Mouse (Mus musculus) stomach, postnatal 0 days (tissue): ENCODE results near the gene Rnf151. TPM values are rescaled to one million over a fixed set of nuclear protein-coding genes. Genes with fewer than 3 reads are reported as not detected.

Experiments used
- polyA plus RNA-seq: library from polyadenylated mRNA; unstranded; fragments of >200 nt; fragmentation: Nextera tagmentation; extraction: Ambion mirVana; gene quantifications from 2 replicates; pipeline ENCODE4 v1.2.1, GENCODE M21; 2015

Rnf151 gene
- polyA plus RNA-seq, 1 experiment from 2014 or later, result 0.10 TPM

Other genes with a start within 250 kb of the Rnf151 start
- 12.0 and 12.5 TPM in 2 replicates for gene E4f1, start 247.8 kb downstream of the Rnf151 start, polyA plus RNA-seq
- 45.4 and 48.9 TPM in 2 replicates for gene Pgp, start 247.7 kb downstream of the Rnf151 start, polyA plus RNA-seq
- 0.13 TPM in 1 of 2 replicates, not detected in the other for gene Bricd5, start 244.2 kb downstream of the Rnf151 start, polyA plus RNA-seq
- 12.4 and 13.4 TPM in 2 replicates for gene Mlst8, start 239.0 kb downstream of the Rnf151 start, polyA plus RNA-seq
- gene Caskin1, start 229.5 kb downstream of the Rnf151 start, polyA plus RNA-seq, result 0.84 and 1.3 TPM in 2 replicates
- 41.8 and 42.6 TPM in 2 replicates for gene Traf7, start 190.1 kb downstream of the Rnf151 start, polyA plus RNA-seq
- gene Rab26, start 183.9 kb downstream of the Rnf151 start, polyA plus RNA-seq, result 0.82 and 0.85 TPM in 2 replicates
- gene Pkd1, start 168.2 kb downstream of the Rnf151 start, polyA plus RNA-seq, result 10.9 and 12.3 TPM in 2 replicates
- 36.2 and 37.0 TPM in 2 replicates for gene Tsc2, start 85.4 kb downstream of the Rnf151 start, polyA plus RNA-seq
- 8.0 and 8.4 TPM in 2 replicates for gene Nthl1, start 85.4 kb downstream of the Rnf151 start, polyA plus RNA-seq
- 37.9 and 38.0 TPM in 2 replicates for gene Slc9a3r2, start 67.7 kb downstream of the Rnf151 start, polyA plus RNA-seq
- gene Npw, start 59.6 kb downstream of the Rnf151 start, polyA plus RNA-seq, result 1.2 and 1.8 TPM in 2 replicates
- gene Zfp598, start 48.4 kb downstream of the Rnf151 start, polyA plus RNA-seq, result 9.7 and 12.4 TPM in 2 replicates
- 5.0 and 5.9 TPM in 2 replicates for gene Syngr3, start 28.1 kb downstream of the Rnf151 start, polyA plus RNA-seq
- 27.2 and 27.7 TPM in 2 replicates for gene Gfer, start 21.9 kb downstream of the Rnf151 start, polyA plus RNA-seq
- 3.3 and 3.7 TPM in 2 replicates for gene Noxo1, start 21.8 kb downstream of the Rnf151 start, polyA plus RNA-seq
- gene Tbl3, start 10.4 kb downstream of the Rnf151 start, polyA plus RNA-seq, result 33.7 and 36.3 TPM in 2 replicates
- gene Rps2, start 53 bp upstream of the Rnf151 start, polyA plus RNA-seq, result 1,081 and 1,135 TPM in 2 replicates
- gene Ndufb10, start 6.4 kb upstream of the Rnf151 start, polyA plus RNA-seq, result 256 and 269 TPM in 2 replicates
- gene Rpl3l, start 9.8 kb upstream of the Rnf151 start, polyA plus RNA-seq, result 0.23 and 0.28 TPM in 2 replicates
- 51.7 and 54.2 TPM in 2 replicates for gene Msrb1, start 18.6 kb upstream of the Rnf151 start, polyA plus RNA-seq
- gene Hs3st6, start 34.9 kb upstream of the Rnf151 start, polyA plus RNA-seq, result 1.4 and 1.8 TPM in 2 replicates
- 0.05 TPM in 1 of 2 replicates, not detected in the other for gene Meiob, start 86.2 kb upstream of the Rnf151 start, polyA plus RNA-seq
- 51.3 and 52.7 TPM in 2 replicates for gene Hagh, start 122.1 kb upstream of the Rnf151 start, polyA plus RNA-seq
- gene Fahd1, start 132.3 kb upstream of the Rnf151 start, polyA plus RNA-seq, result 24.1 and 25.1 TPM in 2 replicates
- gene Igfals, start 147.9 kb upstream of the Rnf151 start, polyA plus RNA-seq, result 5.6 and 5.9 TPM in 2 replicates
- gene Nubp2, start 168.3 kb upstream of the Rnf151 start, polyA plus RNA-seq, result 39.4 and 40.5 TPM in 2 replicates
- gene Spsb3, start 168.6 kb upstream of the Rnf151 start, polyA plus RNA-seq, result 45.5 and 47.8 TPM in 2 replicates
- 15.6 and 17.6 TPM in 2 replicates for gene Eme2, start 177.0 kb upstream of the Rnf151 start, polyA plus RNA-seq
- gene Mrps34, start 177.1 kb upstream of the Rnf151 start, polyA plus RNA-seq, result 102 and 104 TPM in 2 replicates
- 39.8 and 40.2 TPM in 2 replicates for gene Nme3, start 178.4 kb upstream of the Rnf151 start, polyA plus RNA-seq
- 6.2 and 6.5 TPM in 2 replicates for gene Mapk8ip3, start 218.9 kb upstream of the Rnf151 start, polyA plus RNA-seq
- 51.8 and 53.9 TPM in 2 replicates for gene Jpt2, start 242.6 kb upstream of the Rnf151 start, polyA plus RNA-seq